Mouse (Mus musculus) embryonic facial prominence, embryonic 10.5 days (tissue): Measurements from ENCODE around the gene Gen1. TPM values are rescaled to one million over a fixed set of nuclear protein-coding genes. Genes with fewer than 3 reads are reported as not detected.
A peak's percentile ranks its signal among the peaks of the same experiment; 100 is the strongest.

Source experiments
- DNase-seq: peaks from one replicate; pipeline ENCODE4 v3.0.0-alpha.2; 2017; ENCODE audit warnings: low spot score
- H3K27ac ChIP-seq: fragments of 300-500 bp; sonication (generic); replicated peaks from 2 replicates; pipeline ENCODE4 v1.5.1; 2016; ENCODE audit warnings: mild to moderate bottlenecking
- H3K27me3 ChIP-seq: fragments of 300-500 bp; sonication (generic); replicated peaks from 2 replicates; pipeline ENCODE4 v1.6.1; 2016; ENCODE audit warnings: low read depth, mild to moderate bottlenecking; ENCODE audit not compliant: poor library complexity, severe bottlenecking
- H3K36me3 ChIP-seq: fragments of 300-500 bp; sonication (generic); replicated peaks from 2 replicates; pipeline ENCODE4 v1.6.1; 2016; ENCODE audit warnings: mild to moderate bottlenecking, moderate library complexity
- H3K4me1 ChIP-seq: fragments of 300-500 bp; sonication (generic); 2 replicates; pipeline ENCODE4 v1.6.1; 2016
- H3K4me3 ChIP-seq: fragments of 300-500 bp; sonication (generic); 2 replicates; pipeline ENCODE4 v1.5.1; 2016; ENCODE audit warnings: mild to moderate bottlenecking, moderate library complexity
- H3K9me3 ChIP-seq: fragments of 300-500 bp; sonication (generic); 2 replicates; pipeline ENCODE4 v1.6.1; 2016; ENCODE audit warnings: mild to moderate bottlenecking
- WGBS: fragments of 180-500 bp; shearing (Covaris S2); methylation state at CpG from one replicate; pipeline ENCODE4 v1.1.7; 2016; 5-methylcytosine and 5-hydroxymethylcytosine counted together
- polyA plus RNA-seq: library from polyadenylated mRNA; unstranded; fragments of >200 nt; fragmentation: Nextera tagmentation; extraction: Ambion mirVana; gene quantifications from 2 replicates; pipeline ENCODE4 v1.2.1, GENCODE M21; 2016

Gene Gen1
- polyA plus RNA-seq, 1 experiment from 2014 or later = 17.2 TPM

DNA sequence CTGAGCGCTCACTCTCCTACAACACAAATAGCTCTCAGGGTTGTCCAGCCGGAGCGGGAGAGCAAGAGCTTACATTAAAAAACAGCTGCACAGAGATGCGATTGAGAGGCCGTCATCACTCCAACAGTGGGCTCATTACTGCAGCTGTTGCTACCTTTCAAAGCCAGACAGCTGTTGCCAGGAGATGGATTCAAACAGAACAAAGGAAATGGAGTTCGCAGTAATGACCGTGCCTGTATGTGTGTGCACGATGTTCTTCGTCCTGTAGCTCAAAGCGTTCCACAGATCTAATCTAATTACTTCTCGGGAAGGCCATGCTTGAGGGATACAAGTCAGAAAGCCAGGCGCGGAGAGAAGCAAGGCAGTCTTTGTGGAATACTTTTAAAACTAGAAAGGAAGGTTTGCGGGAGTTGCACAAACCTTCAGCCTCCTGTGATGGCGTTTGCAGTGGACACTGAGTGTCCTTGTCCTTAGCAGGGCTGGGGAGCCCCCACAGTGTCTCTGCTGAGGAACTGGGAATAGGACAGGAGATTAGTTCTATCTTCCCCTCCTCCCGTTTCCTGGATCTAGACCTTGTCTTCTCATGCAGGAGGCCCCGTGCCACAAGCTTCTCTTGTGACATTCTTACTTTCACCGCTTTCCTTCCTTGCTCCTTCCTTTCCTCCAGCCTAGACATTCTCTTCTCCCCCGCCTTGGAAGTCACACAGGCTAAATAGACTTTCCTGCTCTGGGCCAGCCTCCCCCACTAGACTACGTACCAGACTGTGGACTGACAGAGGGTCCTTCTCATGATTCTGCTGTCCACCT, 43.9 kb downstream of the Gen1 start:
- Histone ChIP-seq H3K9me3 (no peaks in the 10 kb centered on the region), H3K27me3 (no peaks in the 10 kb centered on the region), H3K36me3 (no peaks in the 10 kb centered on the region), H3K4me3 (no peak overlapping the region), H3K4me1 (peaks cover 13% of the 10 kb centered on the region), H3K27ac (0 out of 2 replicates have a peak overlapping the region, but pooled peaks have one; percentile 51)
- DNase-seq = peak; percentile 41
- WGBS = 66% methylated on average over 20 of the region's 20 CpGs

DNA sequence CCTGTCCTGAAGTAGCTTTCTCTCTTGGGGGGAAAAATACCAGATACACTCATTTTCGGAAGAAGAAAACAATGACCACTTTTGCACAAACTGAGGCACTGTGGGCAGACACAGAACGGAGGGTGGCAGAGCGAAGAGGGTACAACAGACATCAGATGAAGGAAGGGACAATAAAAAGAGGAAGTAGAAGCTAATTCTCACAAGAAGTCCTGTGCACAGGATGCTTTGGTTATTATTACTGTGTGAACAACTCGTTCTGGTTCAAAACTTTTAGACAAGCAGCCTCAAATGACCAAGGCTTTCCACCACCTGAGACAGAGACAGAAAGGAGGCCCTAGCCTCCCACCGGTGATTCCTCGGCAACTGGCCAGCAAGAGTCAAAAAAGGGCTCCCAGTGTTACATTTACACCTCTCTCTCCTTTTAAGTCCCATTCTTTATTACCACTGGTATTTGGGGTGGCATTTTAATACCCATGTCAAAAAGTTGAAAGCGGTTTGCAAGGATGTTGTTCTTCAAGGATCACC, 47.8 kb downstream of the Gen1 start:
- Histone ChIP-seq H3K27me3 (no peaks in the 10 kb centered on the region), H3K36me3 (no peaks in the 10 kb centered on the region), H3K9me3 (no peaks in the 10 kb centered on the region), H3K4me1 (peaks cover 9% of the 10 kb centered on the region), H3K27ac (no peak overlapping the region), H3K4me3 (no peak overlapping the region)
- WGBS = 85% methylated on average over 7 of the region's 7 CpGs
- DNase-seq = no peak

DNA sequence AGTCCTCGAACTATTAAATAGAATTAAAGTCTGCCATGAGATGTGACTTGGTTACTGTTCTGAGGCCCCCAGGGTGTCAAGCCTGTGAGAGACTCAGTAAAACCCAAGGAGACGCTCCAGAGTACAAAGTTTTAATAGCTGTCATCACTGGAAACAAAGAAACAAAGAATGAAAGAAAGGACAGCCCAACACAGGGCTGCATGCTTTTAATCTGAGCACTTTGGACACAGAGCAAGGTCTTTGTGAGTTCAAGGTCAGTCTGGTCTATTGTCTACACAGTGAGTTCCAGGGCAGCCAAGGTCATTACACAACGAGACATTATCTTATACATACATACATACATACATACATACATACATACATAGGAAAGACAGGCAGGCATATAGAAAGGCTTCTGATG, 49.1 kb downstream of the Gen1 start:
- Histone ChIP-seq H3K27me3 (no peaks in the 10 kb centered on the region), H3K27ac (no peak overlapping the region), H3K36me3 (no peaks in the 10 kb centered on the region), H3K9me3 (no peaks in the 10 kb centered on the region), H3K4me1 (peaks cover 2% of the 10 kb centered on the region; the same call in 1 of the 2 replicates), H3K4me3 (no peak overlapping the region)
- DNase-seq = no peak
- 82% methylated on average over 3 of the region's 3 CpGs for WGBS

DNA sequence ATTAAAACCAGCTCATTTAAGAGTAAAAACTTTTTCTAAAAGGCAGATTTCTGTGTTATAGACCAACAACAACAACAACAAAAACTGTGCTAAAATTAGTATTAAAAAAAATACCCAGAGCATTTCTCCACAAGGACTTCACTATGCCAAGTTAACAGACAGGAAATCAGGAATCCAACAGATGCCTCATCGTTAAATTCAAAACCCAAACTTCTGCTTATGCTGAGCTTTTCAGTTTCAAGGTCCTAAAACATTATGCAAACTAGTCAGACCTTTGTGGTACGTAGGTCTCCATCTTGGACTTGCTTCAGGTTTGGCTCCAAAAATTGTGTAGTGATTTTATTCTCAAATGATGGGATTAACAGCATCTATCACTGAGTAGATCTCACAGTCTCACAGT, 50.0 kb downstream of the Gen1 start:
- no peak overlapping the region for H3K4me3 ChIP-seq
- H3K9me3 ChIP-seq = no peaks in the 10 kb centered on the region
- no peak for DNase-seq
- H3K27ac ChIP-seq = no peak overlapping the region
- H3K36me3 ChIP-seq = no peaks in the 10 kb centered on the region
- WGBS = 91% methylated on average over 2 of the region's 2 CpGs
- no peaks in the 10 kb centered on the region for H3K4me1 ChIP-seq
- H3K27me3 ChIP-seq = no peaks in the 10 kb centered on the region

DNA sequence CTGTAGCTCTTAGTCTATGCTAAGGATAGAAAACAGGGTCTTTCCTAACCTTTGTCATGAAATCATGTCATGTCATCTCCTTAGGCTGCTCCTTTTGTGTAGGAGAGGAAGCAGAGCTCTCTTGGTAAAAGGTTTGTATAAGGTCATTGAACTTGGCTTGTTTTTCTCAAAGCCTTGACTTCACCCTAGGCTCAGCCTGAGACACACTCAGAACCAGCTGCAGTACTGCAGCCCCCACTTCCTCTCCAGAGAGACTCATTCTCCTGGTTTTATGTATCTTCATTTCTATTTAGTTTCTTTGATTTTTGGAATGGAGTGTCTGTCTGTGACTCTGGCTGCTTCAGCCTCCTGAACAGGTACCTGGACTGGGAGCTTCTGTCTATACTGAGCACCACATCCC, 50.8 kb downstream of the Gen1 start:
- no peak for DNase-seq

DNA sequence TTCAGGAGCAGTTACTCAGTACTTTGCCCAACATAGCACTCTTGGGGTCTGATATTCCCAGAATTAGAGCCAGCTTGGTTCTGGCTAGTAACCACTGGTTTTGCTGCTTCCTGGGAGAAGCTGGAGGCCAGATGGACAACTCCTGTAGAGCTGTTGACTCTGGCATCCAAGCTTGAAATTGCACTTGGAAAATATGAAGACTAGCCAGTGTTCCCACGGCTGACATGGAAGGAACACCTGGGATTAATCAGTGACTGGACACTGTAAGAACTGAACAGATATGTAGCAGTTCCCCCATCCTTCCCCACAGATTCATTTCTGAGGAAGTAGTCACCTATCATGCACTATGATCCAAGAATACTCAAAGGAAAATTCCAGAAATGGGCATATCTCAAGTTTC, 52.7 kb downstream of the Gen1 start:
- Histone ChIP-seq H3K27ac (no peak overlapping the region), H3K36me3 (no peaks in the 10 kb centered on the region)
- WGBS = 57% methylated on average over 1 of the region's 1 CpGs

More for the DNA sequence above, 50.8 kb downstream of the Gen1 start:
- H3K36me3 ChIP-seq = no peaks in the 10 kb centered on the region
- H3K27me3 ChIP-seq = no peaks in the 10 kb centered on the region
- no peaks in the 10 kb centered on the region for H3K9me3 ChIP-seq
- no peaks in the 10 kb centered on the region for H3K4me1 ChIP-seq
- no peak overlapping the region for H3K4me3 ChIP-seq
- no peak overlapping the region for H3K27ac ChIP-seq

DNA sequence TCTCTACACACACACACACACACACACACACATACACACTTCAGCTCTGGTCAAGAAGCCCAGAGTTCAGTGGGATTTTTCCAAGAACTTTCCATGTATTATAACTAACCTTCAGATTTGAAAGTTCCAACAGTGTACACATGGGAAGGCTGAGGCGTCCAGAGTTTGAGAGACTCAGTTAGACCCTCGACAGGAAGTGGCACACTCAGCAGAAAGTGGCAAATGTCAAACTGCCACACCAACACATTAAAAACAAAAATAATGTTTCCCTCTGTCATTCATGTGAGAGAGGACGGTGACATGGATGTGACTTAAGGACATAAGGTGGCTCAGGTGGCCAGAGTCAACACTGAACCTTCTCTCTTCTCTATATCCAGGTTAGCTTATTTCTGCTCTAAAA, 55.2 kb downstream of the Gen1 start:
- H3K36me3 ChIP-seq = no peaks in the 10 kb centered on the region
- peaks cover 3% of the 10 kb centered on the region; the same call in 1 of the 2 replicates for H3K4me1 ChIP-seq
- no peaks in the 10 kb centered on the region for H3K9me3 ChIP-seq
- WGBS = 71% methylated on average over 3 of the region's 3 CpGs
- no peak overlapping the region for H3K27ac ChIP-seq
- H3K27me3 ChIP-seq = no peaks in the 10 kb centered on the region
- H3K4me3 ChIP-seq = no peak overlapping the region
- DNase-seq = no peak

More for the DNA sequence above, 52.7 kb downstream of the Gen1 start:
- Histone ChIP-seq H3K27me3 (no peaks in the 10 kb centered on the region), H3K4me3 (no peak overlapping the region), H3K9me3 (no peaks in the 10 kb centered on the region), H3K4me1 (peaks cover 3% of the 10 kb centered on the region; the same call in 1 of the 2 replicates)
- no peak for DNase-seq

DNA sequence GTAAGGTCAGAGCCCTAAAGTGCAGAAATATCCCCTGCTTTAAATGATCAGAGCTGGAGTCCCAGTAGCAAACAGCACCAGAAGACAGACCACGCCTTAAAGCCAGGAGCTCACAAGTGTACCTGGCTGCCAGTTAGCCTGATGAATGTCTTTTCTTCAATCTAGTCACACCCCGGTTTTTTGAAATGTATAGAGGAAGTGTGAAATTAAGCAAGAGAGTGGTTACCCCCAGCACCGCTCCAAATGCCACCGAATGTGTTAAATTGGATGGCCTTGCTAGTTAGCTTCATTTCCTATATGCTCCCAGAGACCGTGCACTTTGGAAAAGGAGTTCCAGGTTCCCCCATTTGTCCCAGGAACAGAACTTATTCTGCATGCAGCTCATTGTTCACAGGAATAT, 56.0 kb downstream of the Gen1 start:
- peaks cover 3% of the 10 kb centered on the region; the same call in 1 of the 2 replicates for H3K4me1 ChIP-seq
- no peaks in the 10 kb centered on the region for H3K27me3 ChIP-seq
- no peak overlapping the region for H3K4me3 ChIP-seq
- no peak overlapping the region for H3K27ac ChIP-seq
- no peak for DNase-seq
- H3K9me3 ChIP-seq = no peaks in the 10 kb centered on the region
- WGBS = 82% methylated on average over 5 of the region's 5 CpGs
- no peaks in the 10 kb centered on the region for H3K36me3 ChIP-seq

DNA sequence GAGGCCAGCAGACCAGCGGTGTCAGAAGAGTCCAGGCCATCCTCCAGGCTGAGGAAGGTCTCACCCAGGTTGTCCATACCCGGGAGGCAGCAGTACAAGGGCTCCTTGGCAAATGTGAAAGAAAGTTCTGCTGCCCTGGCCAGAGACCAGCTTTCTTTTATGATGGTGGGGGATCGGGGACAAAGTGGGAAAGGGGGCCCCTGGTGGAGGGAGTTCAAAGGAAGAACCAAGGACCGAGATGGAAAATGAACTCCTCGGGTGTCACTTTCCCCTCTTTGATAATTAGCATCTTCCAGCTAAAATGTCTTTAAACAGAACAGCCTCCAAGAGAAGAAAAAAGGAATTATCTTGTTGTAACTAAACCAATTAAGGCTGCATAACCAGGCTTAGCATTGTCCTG, 56.7 kb downstream of the Gen1 start, which contains the start of gene Msgn1:
Gene Msgn1 (minus strand): TSS at position 101 of the 400 bp plus-strand sequence.
- no peak for DNase-seq
- Histone ChIP-seq H3K27me3 (no peaks in the 10 kb centered on the region), H3K4me1 (peaks cover 3% of the 10 kb centered on the region; the same call in 1 of the 2 replicates), H3K36me3 (no peaks in the 10 kb centered on the region), H3K9me3 (no peaks in the 10 kb centered on the region), H3K27ac (no peak within 1 kb of the TSS), H3K4me3 (no peak within 1 kb of the TSS)
- WGBS = 63% methylated on average over 5 of the region's 5 CpGs

DNA sequence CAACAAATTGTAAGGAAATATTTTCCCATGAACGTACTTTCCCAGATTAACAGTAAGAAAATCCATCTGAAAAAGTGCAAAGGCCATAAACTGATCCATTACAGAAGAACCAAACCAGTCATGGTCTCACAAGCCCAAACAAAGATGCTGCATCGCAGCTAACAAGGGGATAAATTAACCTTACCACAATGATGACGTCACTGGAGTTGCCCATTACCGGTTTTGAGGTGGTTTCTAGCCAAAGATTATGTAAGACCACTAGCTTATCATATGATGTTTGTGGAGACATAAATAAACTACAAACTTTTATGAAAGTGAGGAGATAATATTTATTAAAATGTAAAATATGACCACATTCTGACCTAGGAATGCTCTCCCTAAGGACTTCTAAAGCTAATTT, 59.3 kb downstream of the Gen1 start:
- Histone ChIP-seq H3K27me3 (no peaks in the 10 kb centered on the region), H3K4me1 (peaks cover 3% of the 10 kb centered on the region; the same call in 1 of the 2 replicates), H3K27ac (no peak overlapping the region), H3K9me3 (no peaks in the 10 kb centered on the region), H3K4me3 (no peak overlapping the region), H3K36me3 (no peaks in the 10 kb centered on the region)
- DNase-seq = no peak
- WGBS = 89% methylated on average over 4 of the region's 4 CpGs

DNA sequence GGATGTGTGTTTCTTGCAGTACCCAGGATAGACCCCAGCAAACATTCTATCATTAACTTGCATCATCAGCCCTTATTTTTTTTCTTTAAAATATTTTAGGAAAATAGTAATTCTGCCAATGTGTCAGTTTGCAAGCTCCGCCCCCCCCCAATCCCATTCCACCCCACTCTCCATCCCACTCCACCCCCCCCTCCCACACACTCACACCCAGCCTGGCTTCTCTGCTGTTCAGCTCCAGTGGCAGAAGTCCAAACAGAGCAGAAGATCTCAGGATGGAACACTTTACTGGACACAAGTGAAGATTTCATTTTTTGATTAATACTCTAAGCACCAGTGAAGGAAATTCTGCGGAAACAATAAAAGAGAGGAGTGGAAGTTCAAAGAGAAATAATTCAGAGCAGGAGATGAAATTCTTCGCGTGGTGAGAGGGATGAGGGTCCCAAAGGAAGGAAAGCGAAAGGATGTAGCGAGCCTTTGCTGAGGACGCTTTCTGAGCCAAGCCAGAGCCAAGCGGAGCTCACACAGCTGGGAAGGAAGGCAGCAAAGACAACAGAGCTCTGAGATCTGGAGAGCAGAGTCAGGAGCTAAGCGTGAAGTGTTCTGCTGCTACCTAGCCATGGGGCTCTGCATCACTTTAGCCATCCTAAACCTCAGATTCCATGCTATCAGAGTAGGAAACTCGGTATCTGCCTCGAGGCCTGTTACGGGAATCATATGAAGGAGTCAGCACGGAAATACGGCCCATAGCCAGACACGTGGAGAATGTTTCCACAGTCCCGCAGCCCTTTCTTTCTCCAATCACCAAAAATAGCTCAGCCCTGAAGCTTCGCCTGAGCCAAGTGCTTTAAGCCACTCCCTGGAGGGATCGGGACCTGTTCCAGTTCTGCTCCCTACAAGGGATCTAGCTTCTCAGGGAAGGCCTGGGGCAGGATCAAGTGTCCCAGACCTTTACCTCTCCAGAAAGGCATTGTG, 61.6 kb downstream of the Gen1 start:
- no peak overlapping the region for H3K27ac ChIP-seq
- 85% methylated on average over 18 of the region's 18 CpGs for WGBS

DNA sequence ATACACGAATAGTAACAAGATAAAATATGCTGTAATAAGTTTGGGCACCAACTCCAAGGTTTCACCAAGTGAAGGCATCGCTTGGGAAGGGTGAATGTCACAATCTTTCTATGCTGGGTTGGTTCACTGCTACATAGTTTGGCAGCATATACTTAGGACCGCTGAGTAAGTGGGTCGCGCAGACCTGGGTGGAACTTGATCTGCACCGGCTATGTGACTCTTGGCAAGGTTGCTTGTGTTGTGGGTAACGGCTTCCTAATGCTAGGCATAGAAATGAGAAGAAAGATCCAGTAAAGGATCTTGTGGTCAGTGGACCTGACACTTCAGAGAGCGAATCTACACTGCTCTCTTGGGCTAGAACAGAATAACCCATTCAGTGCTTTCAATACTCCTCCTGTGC, 63.1 kb downstream of the Gen1 start:
- 92% methylated on average over 8 of the region's 8 CpGs for WGBS
- Histone ChIP-seq H3K4me1 (no peaks in the 10 kb centered on the region), H3K36me3 (no peaks in the 10 kb centered on the region), H3K4me3 (no peak overlapping the region), H3K9me3 (no peaks in the 10 kb centered on the region), H3K27ac (no peak overlapping the region), H3K27me3 (no peaks in the 10 kb centered on the region)
- DNase-seq = no peak

More for the DNA sequence above, 61.6 kb downstream of the Gen1 start:
- Histone ChIP-seq H3K9me3 (no peaks in the 10 kb centered on the region), H3K27me3 (no peaks in the 10 kb centered on the region), H3K4me1 (peaks cover 3% of the 10 kb centered on the region; the same call in 1 of the 2 replicates), H3K36me3 (no peaks in the 10 kb centered on the region), H3K4me3 (no peak overlapping the region)
- no peak for DNase-seq
